Mouse (Mus musculus) heart, adult 9 months (tissue): ENCODE measurements at regions not wholly inside any gene's neighbourhood (a gene's known extent, or its start where the extent isn't known, plus 50 kb on each side); places are given as distances from the start of the nearest gene placed in this dataset.

Experiments used
- DNase-seq, 2 experiments: peaks; one replicate each; pipeline ENCODE4 v3.0.0; 2022; ENCODE audit warnings: low spot score in 2 of 2

DNA sequence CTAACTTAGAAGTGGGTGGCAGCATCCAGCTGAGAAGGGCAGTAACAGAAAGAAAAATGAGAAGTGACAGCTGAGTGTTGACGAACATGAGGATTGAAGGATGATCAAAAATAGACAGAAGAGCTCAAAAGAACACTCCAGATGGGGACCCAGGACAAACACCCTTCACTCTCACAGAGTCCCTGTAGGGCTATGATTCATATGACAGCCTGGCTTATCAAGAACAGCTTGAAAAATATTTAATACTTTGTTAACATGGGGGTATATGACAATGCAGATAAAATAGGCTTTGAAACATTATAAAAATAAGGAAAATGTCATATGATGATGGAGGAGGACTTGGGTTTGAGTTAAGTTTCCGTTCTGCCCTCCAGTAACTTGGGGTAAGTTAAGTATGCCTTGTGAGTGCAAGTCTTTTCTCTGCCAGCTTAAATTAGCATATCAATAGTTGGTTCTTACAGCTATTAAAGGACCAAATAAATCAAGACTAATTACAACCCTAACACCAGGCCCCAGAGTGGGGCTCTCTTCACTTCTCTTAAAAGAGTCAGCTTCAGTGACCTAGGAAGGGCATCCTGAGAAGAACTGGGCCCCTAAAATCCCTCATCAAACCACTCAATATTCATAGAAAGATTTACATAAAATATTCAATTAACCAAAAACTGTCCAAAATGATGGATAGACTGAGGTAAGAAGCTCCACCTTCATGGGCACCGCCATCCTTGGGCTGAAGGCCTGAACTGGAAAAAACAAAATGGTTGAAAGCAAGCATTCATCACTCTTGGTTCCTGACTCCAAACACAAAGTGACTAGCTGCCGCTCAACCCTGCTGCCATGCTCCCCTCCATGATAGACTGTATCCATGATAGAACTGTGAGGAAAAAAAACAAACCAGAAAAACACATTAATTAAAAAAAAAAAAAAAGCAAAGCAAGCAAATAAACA lies 198.6 kb upstream of the Gcfc2 start:
- no peak for DNase-seq

GRCm38 (mm10) chr6:81731631-81732030 lies 191.8 kb upstream of the Gcfc2 start:
- DNase-seq: no peak

DNA sequence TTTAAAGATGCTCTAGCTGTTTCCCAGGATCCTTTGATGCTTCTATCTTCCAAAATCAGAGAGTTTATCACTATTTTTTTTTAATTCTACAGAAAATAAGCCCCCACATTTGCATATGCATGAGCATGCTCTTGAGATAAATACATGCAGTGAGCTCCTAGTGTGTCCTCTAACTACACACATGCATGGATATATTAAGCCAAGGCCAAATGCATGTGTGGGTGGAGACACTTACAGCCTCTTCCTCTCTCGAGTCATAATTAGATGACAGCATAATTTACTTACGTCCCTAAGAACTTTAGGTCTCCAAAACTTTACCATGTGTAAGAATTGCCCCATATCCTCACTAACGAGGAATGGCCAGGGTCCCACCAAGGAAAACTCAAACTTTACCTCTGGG lies 189.9 kb upstream of the Gcfc2 start:
- DNase-seq: no peak

GRCm38 (mm10) chr6:81738466-81738865 lies 185.0 kb upstream of the Gcfc2 start:
- DNase-seq: no peak

GRCm38 (mm10) chr6:81749681-81750080 lies 173.8 kb upstream of the Gcfc2 start:
- DNase-seq: no peak

GRCm38 (mm10) chr6:81751631-81752030 lies 171.8 kb upstream of the Gcfc2 start:
- no peak for DNase-seq

DNA sequence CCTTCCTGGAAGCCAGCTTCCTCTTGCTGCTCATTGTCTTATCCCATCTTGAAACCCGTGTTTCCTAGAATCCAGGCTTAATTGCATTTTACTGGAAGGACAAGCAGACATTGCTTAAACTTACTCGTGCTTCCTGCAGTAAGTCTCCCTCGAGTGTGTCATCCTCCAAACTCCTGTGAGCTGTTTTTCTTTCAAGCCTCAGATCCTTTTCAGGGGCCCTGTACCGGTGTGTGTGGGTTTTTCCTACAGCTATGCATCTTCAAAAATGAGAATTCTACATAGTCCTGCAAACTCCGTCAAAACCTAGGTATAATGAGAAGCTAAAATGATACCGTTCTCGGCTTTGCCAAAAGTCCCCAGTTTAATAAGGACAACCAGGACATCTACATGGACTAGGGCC lies 167.2 kb upstream of the Gcfc2 start:
- DNase-seq: no peak

GRCm38 (mm10) chr6:81758876-81759275 lies 164.6 kb upstream of the Gcfc2 start:
- no peak for DNase-seq

GRCm38 (mm10) chr6:81760181-81760580 lies 163.3 kb upstream of the Gcfc2 start:
- no peak for DNase-seq

- DNase-seq: no peak
Measured at GRCm38 (mm10) chr6:81765831-81766230, 157.6 kb upstream of the Gcfc2 start.

GRCm38 (mm10) chr6:81766800-81767199 lies 156.7 kb upstream of the Gcfc2 start:
- DNase-seq: peak in 1 of 2 experiments; percentile 4

- no peak for DNase-seq
Measured at GRCm38 (mm10) chr6:81768669-81769537, 154.6 kb upstream of the Gcfc2 start.

GRCm38 (mm10) chr6:81770301-81770700 lies 153.2 kb upstream of the Gcfc2 start:
- no peak for DNase-seq

DNA sequence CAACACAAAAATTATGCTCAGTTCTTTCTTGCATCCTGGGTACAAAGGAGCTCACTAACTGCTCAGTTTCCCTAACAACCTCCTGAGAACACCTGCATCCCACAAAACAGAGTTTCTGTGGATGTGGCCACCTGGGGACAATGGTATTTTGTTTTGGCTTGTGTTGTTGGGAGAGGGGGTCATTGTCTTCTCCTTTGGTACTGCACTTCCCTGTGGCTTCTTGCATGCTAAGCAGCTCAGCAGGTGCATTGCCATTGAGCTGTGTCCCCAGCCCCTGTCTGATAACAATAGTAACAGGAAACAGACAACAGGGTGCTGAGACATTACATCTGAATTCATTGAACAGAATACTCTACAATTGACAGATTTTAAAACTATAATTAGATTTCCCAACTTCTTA lies 151.6 kb upstream of the Gcfc2 start:
- DNase-seq: no peak

DNA sequence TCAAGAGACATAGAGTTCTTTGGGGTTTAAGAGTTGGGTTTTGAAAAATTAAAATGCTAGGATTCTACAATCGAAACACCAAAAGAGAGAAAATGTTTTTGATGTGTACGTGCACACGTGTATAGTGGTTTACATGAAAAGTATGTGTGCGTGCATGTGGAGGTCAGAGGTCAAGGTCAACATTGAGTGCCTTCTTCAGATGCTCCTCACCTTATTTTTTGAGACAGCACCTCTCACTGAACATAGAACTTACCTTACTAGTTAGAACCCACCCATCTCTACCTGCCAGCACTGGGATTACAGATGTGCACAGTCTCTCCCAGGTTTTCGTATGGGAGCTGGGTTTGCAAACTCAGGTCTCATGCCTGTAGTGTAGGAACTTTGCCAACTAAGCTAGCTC lies 141.3 kb upstream of the Gcfc2 start:
- DNase-seq: no peak

DNA sequence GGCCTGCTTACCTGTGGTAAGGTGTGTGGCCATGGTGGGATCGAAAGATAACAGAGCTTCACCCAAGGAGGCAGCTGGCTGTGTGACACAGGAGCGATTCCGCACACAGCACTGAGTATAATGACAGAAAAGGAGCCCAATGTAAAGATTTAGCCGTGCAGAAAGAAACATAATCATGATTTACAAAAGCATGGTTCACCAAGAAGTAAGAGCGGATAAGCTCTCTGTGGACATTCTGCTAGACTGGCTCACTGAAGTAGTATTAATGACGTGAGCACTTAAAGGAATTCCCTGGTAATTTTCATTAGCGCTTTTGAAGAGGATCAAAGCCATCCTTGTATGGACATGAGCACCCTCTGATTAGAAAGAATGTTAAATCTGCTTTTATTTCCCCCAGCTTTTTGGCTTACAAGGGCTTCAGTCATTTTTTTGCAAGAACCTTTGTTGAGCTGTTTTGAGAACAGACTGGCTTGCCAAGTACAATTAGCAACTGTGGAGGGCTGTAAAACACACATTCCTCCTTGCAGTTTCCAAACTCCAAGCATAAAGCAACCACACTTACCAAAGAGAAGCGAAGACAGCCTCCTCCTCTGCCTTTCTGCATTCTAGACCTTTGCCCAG lies 140.5 kb upstream of the Gcfc2 start:
- DNase-seq: no peak

GRCm38 (mm10) chr6:81795281-81795680 lies 128.2 kb upstream of the Gcfc2 start:
- DNase-seq: no peak

GRCm38 (mm10) chr6:81800822-81801221 lies 122.6 kb upstream of the Gcfc2 start:
- DNase-seq: no peak

DNA sequence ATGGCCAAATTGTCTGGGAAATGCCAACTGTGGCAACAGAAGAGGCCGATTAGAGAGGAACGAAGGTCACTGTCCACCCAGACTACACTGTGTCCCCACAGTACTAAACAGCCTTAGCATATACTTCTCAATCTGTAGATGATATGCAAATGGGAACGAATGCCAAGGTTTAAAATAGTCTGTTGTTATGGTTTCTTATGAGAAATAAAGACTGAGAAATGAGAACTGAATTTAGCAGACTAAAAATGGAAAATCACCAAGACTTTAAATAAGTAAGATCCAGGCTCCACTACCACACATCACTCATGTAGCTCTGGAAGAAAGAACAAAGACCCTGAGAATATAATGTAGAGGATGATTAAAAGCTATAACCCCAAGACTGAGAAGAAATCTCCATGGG lies 121.7 kb upstream of the Gcfc2 start:
- DNase-seq: no peak

DNA sequence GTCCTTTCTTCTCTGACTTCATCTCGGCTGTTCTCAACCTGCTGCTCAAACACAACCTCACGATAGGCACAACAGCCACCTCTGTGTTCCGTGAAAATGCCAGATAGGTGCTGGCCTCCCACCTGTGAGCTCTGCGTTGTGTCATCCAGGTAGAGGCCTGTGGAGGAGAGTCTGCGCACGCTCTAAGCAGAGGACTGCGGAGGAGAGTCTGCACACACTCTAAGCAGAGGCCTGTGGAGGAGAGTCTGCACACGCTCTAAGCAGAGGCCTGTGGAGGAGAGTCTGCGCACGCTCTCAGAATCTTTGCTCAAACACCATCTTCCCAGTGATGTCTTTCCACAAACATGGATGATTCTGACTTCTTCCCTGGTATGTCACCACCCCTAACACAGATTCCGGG lies 117.5 kb upstream of the Gcfc2 start:
- DNase-seq: no peak

DNA sequence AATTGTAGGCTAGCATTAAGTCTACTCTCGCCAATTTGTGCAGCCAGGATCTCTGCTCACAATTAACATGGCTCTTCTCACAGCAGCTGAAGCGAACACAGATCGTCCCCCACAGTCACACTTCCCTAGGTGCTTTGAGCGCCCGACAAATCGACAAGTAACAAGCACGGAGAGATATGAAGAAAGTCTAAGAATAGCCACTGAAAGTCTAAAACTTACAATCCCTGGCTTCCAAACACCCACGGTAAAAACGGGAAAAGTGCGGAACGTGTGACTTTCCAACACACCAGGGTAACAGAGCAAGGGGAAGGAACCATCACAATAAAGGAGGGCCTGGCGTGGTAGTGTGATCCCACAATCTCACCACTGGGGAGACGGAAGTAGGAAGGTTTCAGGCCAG lies 114.8 kb upstream of the Gcfc2 start:
- no peak for DNase-seq

DNA sequence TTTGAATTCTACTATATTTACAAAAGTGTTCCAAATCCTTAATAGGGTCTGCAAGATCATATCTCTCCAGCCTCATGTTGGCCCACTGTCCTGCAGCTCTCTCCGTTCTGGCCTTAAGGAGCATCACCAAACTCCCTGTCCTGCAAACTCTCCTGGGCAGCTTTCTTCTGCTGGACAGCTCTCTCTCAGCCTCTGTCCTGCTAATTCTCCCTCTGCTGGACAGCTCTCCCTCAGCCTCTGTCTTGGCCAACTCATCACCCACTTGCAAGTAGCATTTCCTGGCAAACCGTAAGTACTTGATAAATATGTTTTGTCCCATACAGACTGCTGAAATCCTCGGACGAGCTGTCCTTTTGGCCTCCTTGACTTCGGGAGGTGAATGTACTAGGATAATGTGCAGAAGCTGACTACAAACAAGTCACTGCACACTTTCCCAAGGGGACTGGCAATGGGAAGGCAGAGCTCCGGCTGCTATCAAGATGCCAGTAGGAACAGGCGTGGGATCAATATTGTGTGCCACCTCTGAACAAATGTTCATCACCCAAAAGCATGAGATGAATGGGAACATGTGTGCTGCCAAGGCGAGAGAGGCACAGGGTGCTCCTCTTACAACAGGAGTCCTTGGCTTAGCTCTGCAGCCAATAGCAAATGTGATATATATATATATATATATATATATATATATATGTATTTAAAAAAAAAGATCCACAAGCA lies 108.1 kb upstream of the Gcfc2 start:
- DNase-seq: no peak
